Mouse (Mus musculus) leukemia stem cell, adult 10-12 weeks (primary cell): ENCODE results near the gene Dusp1. TPM values are rescaled to one million over a fixed set of nuclear protein-coding genes. Genes with fewer than 3 reads are reported as not detected.

Source experiments
- polyA plus RNA-seq: library from polyadenylated mRNA; stranded (reverse); fragments of >175 nt; gene quantifications from 2 replicates; pipeline ENCODE4 v1.2.3, GENCODE M21; 2012; ENCODE audit warnings: low replicate concordance

The Dusp1 gene
- 22.5 and 24.3 TPM in 2 replicates for polyA plus RNA-seq

DNA sequence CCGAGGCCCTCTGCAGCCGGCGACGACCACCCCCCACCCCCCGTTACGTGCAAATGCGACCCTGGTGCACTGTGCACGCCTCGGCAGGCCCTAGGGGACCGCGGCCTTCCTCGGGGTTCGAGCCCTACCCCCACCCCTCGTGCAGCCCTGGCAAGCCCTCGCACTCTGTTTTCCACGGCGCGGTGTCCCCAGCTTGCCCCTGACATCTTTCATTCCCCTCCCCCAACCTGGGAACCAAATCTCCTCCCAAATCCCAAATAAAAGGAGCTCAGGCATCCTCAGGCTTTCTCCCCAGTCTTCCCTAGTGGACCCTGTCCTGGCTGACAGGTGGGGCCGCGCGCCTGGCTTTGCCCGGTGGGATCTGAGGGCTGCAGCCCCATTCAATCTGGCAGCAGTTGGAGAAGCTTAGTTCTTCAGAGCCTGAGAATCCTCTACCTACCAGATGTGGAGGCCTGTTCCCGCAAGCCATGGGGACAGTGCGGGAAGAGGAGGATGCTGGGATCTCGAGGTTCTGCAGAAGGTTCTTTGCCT is at the start of gene Dusp1:
Gene Dusp1 (minus strand): TSS at position 478 of the 531 bp plus-strand sequence.

DNA sequence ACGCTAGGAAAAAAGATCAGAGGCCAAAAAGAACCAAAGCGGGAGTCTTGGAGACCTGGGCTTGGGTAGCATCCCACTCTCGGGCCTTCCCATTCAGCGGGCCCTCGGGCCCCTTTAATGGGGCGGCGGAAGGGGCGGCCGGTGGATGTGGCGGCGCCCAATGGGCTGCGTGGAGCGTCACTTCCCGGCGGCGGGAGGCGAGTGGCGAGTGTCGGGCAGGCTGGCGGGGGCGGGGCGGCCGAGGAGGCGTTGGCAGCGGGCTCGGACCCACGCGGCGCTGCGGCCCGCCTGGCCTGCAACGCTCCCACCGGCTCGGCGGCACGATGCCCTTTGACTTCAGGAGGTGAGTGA is 663 bp downstream of the Dusp1 start, which contains the start of gene Ergic1:
Gene Ergic1 (plus strand): TSS at position 200 of the 351 bp plus-strand sequence.

Other genes starting within 250 kb of the Dusp1 start
- gene Neurl1b, start 147.3 kb downstream of the Dusp1 start, polyA plus RNA-seq = 0.95 and 1.6 TPM in 2 replicates
- 4.4 and 11.1 TPM in 2 replicates for gene Ergic1, start 639 bp downstream of the Dusp1 start, polyA plus RNA-seq
- gene Atp6v0e, start 101.1 kb upstream of the Dusp1 start, polyA plus RNA-seq = 10.9 and 25.6 TPM in 2 replicates
- gene Crebrf, start 153.5 kb upstream of the Dusp1 start, polyA plus RNA-seq = 0.70 and 3.6 TPM in 2 replicates
- gene Bnip1, start 218.9 kb upstream of the Dusp1 start, polyA plus RNA-seq = 22.8 and 25.2 TPM in 2 replicates